Mouse (Mus musculus) hindbrain, embryonic 14.5 days (tissue): ENCODE results near the gene Letm1. TPM values are rescaled to one million over a fixed set of nuclear protein-coding genes. Genes with fewer than 3 reads are reported as not detected.
A peak's percentile ranks its signal among the peaks of the same experiment; 100 is the strongest.

Source experiments
- ATAC-seq: fragments of 200-750 bp; cut with Nextera tagmentation; 2 replicates; pipeline ENCODE4 v1.8.0; 2017; ENCODE audit warnings: moderate number of reproducible peaks, mild to moderate bottlenecking, moderate TSS enrichment, moderate library complexity; ENCODE audit not compliant: low FRiP score
- DNase-seq: peaks from one replicate; pipeline ENCODE4 v3.0.0-alpha.2; 2015; ENCODE audit warnings: low spot score
- H3K27ac ChIP-seq: fragments of 300-500 bp; sonication (generic); 2 replicates; pipeline ENCODE4 v1.5.1; 2014; ENCODE audit warnings: mild to moderate bottlenecking, moderate library complexity
- H3K27me3 ChIP-seq: fragments of 300-500 bp; sonication (generic); 2 replicates; pipeline ENCODE4 v1.6.1; 2014; ENCODE audit warnings: mild to moderate bottlenecking, low read length, mixed read lengths; ENCODE audit not compliant: control insufficient read depth, insufficient read depth
- H3K36me3 ChIP-seq: fragments of 300-500 bp; sonication (generic); replicated peaks from 2 replicates; pipeline ENCODE4 v1.6.1; 2014; ENCODE audit not compliant: control insufficient read depth, insufficient read depth
- H3K4me1 ChIP-seq: fragments of 300-500 bp; sonication (generic); replicated peaks from 2 replicates; pipeline ENCODE4 v1.6.1; 2014; ENCODE audit warnings: antibody characterized with exemption, low read length, mixed read lengths; ENCODE audit not compliant: control insufficient read depth, insufficient read depth
- H3K4me2 ChIP-seq: fragments of 300-500 bp; sonication (generic); replicated peaks from 2 replicates; pipeline ENCODE4 v1.6.1; 2014; ENCODE audit warnings: mild to moderate bottlenecking, moderate library complexity
- H3K4me3 ChIP-seq: fragments of 300-500 bp; sonication (generic); replicated peaks from 2 replicates; pipeline ENCODE4 v1.5.1; 2014; ENCODE audit warnings: mild to moderate bottlenecking, low read length
- H3K9ac ChIP-seq: fragments of 300-500 bp; sonication (generic); 2 replicates; pipeline ENCODE4 v1.6.1; 2014
- H3K9me3 ChIP-seq: fragments of 300-500 bp; sonication (generic); 2 replicates; pipeline ENCODE4 v1.6.1; 2016; ENCODE audit warnings: low read length; ENCODE audit not compliant: control insufficient read depth
- WGBS: fragments of 180-500 bp; shearing (Covaris S2); extraction: QIAGEN DNeasy Blood & Tissue Kit; methylation state at CpG from one replicate; pipeline ENCODE4 v1.1.7; 2014; 5-methylcytosine and 5-hydroxymethylcytosine counted together
- polyA plus RNA-seq: library from polyadenylated mRNA; unstranded; fragments of >200 nt; fragmentation: Nextera tagmentation; extraction: Ambion mirVana; gene quantifications from 2 replicates; pipeline ENCODE4 v1.2.1, GENCODE M21; 2014

The Letm1 gene
- polyA plus RNA-seq, 1 experiment from 2014 or later, result 73.3 TPM

DNA sequence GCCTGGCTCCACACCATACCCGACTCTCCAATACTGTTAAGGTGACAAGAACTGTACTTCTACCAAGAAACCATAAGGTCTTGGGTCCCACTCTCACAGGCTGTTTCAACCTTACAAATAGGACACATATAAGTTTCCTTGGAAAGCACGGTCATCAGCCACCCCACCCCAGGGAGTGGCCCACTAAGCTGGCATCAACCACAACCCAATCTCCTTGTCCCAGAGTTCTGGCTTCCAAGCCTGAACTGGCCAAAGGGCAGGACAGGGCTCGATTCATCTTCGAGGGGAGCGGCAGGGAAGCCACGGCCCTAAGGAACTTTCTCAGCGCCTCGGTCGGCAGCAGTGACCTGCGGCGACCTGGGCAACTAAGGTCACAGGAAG, 663 bp downstream of the Letm1 start:
- peaks cover 11% of the 10 kb centered on the region for H3K36me3 ChIP-seq
- DNase-seq, result no peak
- peak overlapping the region; percentile 83 for H3K27ac ChIP-seq
- peak overlapping the region; percentile 97 for H3K4me2 ChIP-seq
- no peaks in the 10 kb centered on the region for H3K27me3 ChIP-seq
- peak overlapping the region; percentile 86 for H3K9ac ChIP-seq
- H3K9me3 ChIP-seq, result no peaks in the 10 kb centered on the region
- peak overlapping the region; percentile 63 for H3K4me3 ChIP-seq
- H3K4me1 ChIP-seq, result peaks cover 21% of the 10 kb centered on the region
- ATAC-seq, result 0 out of 2 replicates have a peak, but pooled peaks have one; percentile 0
- 6% methylated on average over 11 of the region's 11 CpGs for WGBS

DNA sequence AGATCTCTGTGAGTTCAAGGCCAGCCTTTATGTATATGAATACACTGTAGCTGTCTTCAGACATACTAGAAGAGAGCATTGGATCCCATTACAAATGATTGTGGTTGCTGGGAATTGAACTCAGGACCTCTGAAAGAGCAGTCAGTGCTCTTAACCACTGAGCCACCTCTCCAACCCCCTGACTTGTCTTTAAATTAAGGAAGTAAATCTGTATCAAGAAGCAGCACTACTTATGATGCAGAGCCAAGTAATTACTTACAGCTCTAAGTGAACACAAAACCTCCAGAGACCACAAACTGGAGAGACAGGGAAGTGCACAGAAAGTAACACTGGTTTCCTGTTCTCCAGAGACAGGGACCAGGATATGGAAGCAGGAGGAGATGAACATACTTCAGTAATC, 5.4 kb downstream of the Letm1 start:
- DNase-seq (no peak), ATAC-seq (no peak)
- H3K4me3 ChIP-seq, result no peak overlapping the region
- peaks cover 17% of the 10 kb centered on the region for H3K4me1 ChIP-seq
- H3K27ac ChIP-seq, result no peak overlapping the region
- H3K27me3 ChIP-seq, result no peaks in the 10 kb centered on the region
- no peak overlapping the region for H3K4me2 ChIP-seq
- peaks cover 48% of the 10 kb centered on the region for H3K36me3 ChIP-seq
- H3K9ac ChIP-seq, result no peak overlapping the region
- H3K9me3 ChIP-seq, result no peaks in the 10 kb centered on the region

DNA sequence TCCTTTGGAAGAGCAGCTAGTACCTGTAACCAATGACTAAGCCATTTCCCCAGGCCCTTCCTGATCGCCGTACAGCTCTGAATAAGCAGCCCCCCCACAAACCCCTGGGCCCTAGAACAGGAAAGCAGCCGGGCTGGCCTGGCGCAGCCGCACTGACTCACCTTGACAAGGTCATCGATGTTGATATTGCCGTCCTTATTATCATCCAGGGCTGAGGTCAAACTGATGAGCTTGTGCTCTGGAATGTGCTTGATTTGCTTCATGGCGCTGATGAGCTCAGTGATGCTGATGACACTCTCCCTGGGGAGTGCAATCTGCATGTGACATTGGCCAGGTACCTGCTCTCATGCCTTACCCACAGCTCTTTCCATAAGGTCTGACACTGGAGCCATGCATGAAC, 39.1 kb downstream of the Letm1 start:
- Histone ChIP-seq H3K4me2 (no peak overlapping the region), H3K9ac (no peak overlapping the region), H3K4me1 (no peaks in the 10 kb centered on the region), H3K9me3 (no peaks in the 10 kb centered on the region), H3K4me3 (no peak overlapping the region), H3K36me3 (peaks cover 86% of the 10 kb centered on the region), H3K27ac (no peak overlapping the region), H3K27me3 (no peaks in the 10 kb centered on the region)
- DNase-seq (no peak), ATAC-seq (no peak)
- 95% methylated on average over 8 of the region's 8 CpGs for WGBS

- 88% methylated on average over 4 of the region's 4 CpGs for WGBS
- no peak for ATAC-seq
- H3K27ac ChIP-seq, result no peak overlapping the region
- peaks cover 60% of the 10 kb centered on the region for H3K36me3 ChIP-seq
- no peaks in the 10 kb centered on the region for H3K9me3 ChIP-seq
- H3K9ac ChIP-seq, result no peak overlapping the region
- H3K4me1 ChIP-seq, result no peaks in the 10 kb centered on the region
- no peak overlapping the region for H3K4me3 ChIP-seq
- DNase-seq, result no peak
- no peaks in the 10 kb centered on the region for H3K27me3 ChIP-seq
- H3K4me2 ChIP-seq, result no peak overlapping the region
Measured at GRCm38 (mm10) chr5:33740548-33740947, 42.1 kb downstream of the Letm1 start.

DNA sequence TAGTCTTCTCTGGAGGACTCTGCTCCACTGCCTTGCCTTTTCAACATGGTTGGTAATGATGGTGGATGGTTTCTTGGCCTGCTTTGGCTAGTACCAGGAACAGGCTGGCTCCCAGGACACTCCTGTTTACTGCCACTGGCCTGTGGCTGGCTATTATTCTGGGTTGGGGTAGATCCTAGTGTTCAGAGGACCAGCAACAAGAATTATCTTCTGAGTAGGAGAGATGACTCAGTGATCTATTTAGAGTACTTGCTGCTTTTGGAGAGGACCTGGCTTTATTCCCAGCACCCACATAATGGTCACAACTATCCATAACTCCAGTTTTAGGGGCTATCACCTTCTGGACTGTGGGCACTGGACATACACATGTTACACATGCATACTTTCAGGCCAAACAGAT, 44.3 kb downstream of the Letm1 start:
- no peak for ATAC-seq
- H3K4me1 ChIP-seq, result no peaks in the 10 kb centered on the region
- peaks cover 60% of the 10 kb centered on the region for H3K36me3 ChIP-seq
- no peak overlapping the region for H3K27ac ChIP-seq
- no peak for DNase-seq
- no peak overlapping the region for H3K4me2 ChIP-seq
- H3K9ac ChIP-seq, result no peak overlapping the region
- H3K27me3 ChIP-seq, result no peaks in the 10 kb centered on the region
- H3K4me3 ChIP-seq, result no peak overlapping the region
- no peaks in the 10 kb centered on the region for H3K9me3 ChIP-seq

DNA sequence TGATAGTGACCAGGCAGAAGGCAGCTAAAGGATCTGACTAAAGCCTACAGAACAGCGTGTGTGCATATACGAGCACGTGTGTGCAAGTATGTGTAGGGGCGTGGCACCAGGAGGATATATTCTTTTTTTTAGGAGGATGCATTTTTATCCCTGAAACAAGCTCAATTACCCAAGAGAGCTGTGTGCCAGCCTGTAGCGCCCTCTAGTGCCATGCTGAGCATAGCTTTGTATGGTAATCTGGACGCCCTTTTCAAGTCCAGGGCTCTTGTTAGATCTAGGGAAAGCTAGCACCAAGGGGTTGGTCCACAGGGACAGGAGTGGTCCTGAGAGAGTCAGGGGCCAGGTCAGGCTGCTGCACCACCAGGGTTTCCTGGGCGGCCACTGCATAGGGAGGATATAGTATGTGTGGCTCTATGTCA, 44.7 kb downstream of the Letm1 start:
- DNase-seq, result peak; percentile 81
- peaks cover 59% of the 10 kb centered on the region for H3K36me3 ChIP-seq
- H3K4me3 ChIP-seq, result no peak overlapping the region
- no peaks in the 10 kb centered on the region for H3K9me3 ChIP-seq
- H3K27me3 ChIP-seq, result no peaks in the 10 kb centered on the region
- WGBS, result 21% methylated on average over 7 of the region's 7 CpGs
- no peak overlapping the region for H3K4me2 ChIP-seq
- no peak overlapping the region for H3K27ac ChIP-seq
- ATAC-seq, result peak; percentile 38; the same call in 1 of the 2 replicates
- H3K9ac ChIP-seq, result no peak overlapping the region
- no peaks in the 10 kb centered on the region for H3K4me1 ChIP-seq

DNA sequence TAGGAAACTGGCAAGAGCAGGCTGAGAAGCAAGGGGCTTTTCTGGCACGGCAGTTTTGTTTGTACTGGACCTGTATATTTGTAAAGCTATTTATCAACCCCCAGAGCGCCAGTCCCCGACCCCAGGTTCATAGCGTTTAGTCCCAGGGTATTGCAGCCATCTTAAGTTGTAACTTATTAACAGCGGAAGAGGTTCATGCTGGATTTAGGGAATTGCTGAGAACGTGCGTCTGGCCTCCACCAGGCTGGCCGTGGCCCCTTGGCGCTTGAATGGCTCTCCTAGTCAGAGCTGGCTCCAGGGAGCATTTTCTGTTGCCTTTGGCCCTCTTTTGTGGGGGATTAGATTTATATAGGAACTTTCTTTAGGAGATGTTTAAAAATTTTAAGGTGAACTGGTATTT, 46.4 kb downstream of the Letm1 start:
- H3K9ac ChIP-seq, result no peak overlapping the region
- H3K27ac ChIP-seq, result no peak overlapping the region
- no peaks in the 10 kb centered on the region for H3K9me3 ChIP-seq
- no peak for DNase-seq
- peaks cover 54% of the 10 kb centered on the region for H3K36me3 ChIP-seq
- no peak overlapping the region for H3K4me3 ChIP-seq
- 68% methylated on average over 9 of the region's 9 CpGs for WGBS
- H3K4me2 ChIP-seq, result no peak overlapping the region
- no peaks in the 10 kb centered on the region for H3K4me1 ChIP-seq
- no peaks in the 10 kb centered on the region for H3K27me3 ChIP-seq
- no peak for ATAC-seq

DNA sequence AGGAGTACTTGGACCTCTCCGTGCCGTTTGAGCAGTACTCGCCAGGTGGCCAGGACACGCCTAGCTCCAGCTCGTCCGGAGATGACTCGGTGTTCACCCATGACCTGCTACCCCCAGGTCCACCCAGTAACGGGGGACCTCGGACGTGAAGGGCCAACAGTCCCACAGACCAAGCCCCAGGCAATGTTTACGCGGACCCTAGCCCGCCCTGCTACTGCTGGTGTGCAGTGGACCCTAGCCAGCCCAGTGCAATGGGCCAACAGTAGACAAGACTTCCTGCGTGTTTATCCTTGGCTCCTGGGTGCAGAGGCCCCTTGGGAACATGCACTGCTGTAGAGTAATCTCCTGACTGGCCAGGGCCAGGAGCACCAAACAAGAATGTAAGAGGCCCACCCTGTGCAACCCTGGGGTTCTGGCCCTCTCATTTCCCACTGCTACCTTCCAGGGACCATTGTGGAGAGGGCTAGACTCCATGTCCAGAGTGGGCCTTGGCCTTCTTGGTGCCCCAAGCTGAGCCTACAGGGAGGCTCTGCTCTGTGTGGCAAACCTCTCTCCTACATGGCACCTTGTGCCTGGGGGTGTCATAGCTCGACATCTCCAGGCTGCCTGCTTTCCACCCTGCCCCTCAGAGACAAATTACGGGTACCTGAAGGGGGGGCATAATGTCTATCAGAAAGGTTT, 47.1 kb downstream of the Letm1 start:
- DNase-seq, result no peak
- Histone ChIP-seq H3K4me1 (no peaks in the 10 kb centered on the region), H3K4me3 (no peak overlapping the region), H3K9ac (no peak overlapping the region), H3K9me3 (no peaks in the 10 kb centered on the region), H3K27me3 (no peaks in the 10 kb centered on the region), H3K27ac (no peak overlapping the region), H3K4me2 (no peak overlapping the region), H3K36me3 (peaks cover 53% of the 10 kb centered on the region)
- ATAC-seq, result no peak
- 87% methylated on average over 16 of the region's 16 CpGs for WGBS

GRCm38 (mm10) chr5:33733837-33734236, 48.8 kb downstream of the Letm1 start:
- H3K27ac ChIP-seq, result no peak overlapping the region
- H3K4me1 ChIP-seq, result no peaks in the 10 kb centered on the region; the same call in 1 of the 2 replicates
- WGBS, result 93% methylated on average over 12 of the region's 12 CpGs
- peaks cover 48% of the 10 kb centered on the region for H3K36me3 ChIP-seq
- H3K9ac ChIP-seq, result no peak overlapping the region
- no peak overlapping the region for H3K4me2 ChIP-seq
- no peak for ATAC-seq
- H3K9me3 ChIP-seq, result no peaks in the 10 kb centered on the region
- no peak overlapping the region for H3K4me3 ChIP-seq
- DNase-seq, result no peak
- no peaks in the 10 kb centered on the region for H3K27me3 ChIP-seq

DNA sequence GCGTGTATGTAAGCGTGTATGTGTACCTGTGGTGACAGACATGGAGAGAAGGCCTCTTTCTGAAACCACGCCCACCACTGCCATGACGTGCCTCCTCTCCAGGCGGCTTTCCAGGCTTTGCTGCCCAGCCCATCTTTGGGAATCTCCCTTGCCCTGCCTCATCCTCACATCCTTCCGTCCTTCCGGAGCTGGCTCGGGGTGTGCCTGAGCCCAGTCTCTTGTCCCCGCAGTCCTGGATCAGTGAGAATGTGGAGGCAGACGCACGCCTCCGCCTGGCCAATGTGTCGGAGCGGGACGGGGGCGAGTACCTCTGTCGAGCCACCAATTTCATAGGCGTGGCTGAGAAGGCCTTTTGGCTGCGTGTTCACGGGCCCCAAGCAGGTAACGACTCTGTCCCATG, 51.6 kb downstream of the Letm1 start:
- peaks cover 48% of the 10 kb centered on the region for H3K36me3 ChIP-seq
- ATAC-seq, result no peak
- H3K27ac ChIP-seq, result no peak overlapping the region
- no peak for DNase-seq
- no peaks in the 10 kb centered on the region for H3K9me3 ChIP-seq
- no peak overlapping the region for H3K4me3 ChIP-seq
- WGBS, result 63% methylated on average over 21 of the region's 21 CpGs
- peaks cover 3% of the 10 kb centered on the region; the same call in 1 of the 2 replicates for H3K4me1 ChIP-seq
- H3K27me3 ChIP-seq, result no peaks in the 10 kb centered on the region
- no peak overlapping the region for H3K9ac ChIP-seq
- no peak overlapping the region for H3K4me2 ChIP-seq
